32 mouse cellular contexts compared by ENCODE assay signal in the genomic region with DNA sequence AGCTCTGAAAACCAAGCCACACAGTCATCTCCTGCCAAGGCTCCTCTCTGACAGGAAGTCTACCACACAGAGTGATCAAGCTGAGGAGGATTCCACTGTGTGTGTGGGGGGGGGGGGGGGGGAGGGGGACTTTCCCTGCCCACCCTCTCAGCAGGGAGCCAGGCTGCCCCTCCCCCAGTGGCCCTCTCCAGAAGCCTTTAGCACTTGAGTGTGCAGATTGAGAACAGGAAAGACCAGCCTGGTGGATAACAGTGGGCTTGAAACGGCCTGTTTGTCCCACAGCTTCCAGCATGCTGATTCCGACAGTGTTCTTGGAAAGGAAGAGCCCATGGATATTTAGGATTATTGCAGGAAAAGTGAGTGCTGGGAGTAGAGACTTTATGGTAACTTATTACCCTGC. TPM values are rescaled to one million over a fixed set of nuclear protein-coding genes. Genes with fewer than 3 reads are reported as not detected.
A peak's percentile ranks its signal among the peaks of the same experiment; 100 is the strongest.
DNase-seq lines count a peak whose midpoint lies in the region; ATAC-seq and TF ChIP-seq lines count a peak whose summit lies in the region.
"Had no signal": no experiment of that assay in that cellular context is flagged by ENCODE, and none has a peak within 500 bp of the region (broad histone marks: within the 10 kb centered on the region; RNA-seq: fewer than 3 reads in every experiment).

No protein-coding gene starts in this region.

- DNase-seq in cerebellum, postnatal 10 days: peak; percentile 20 to 25
- DNase-seq in cerebellum, adult 2 months: no peak
- DNase-seq in lung, embryonic 14.5 days: peak; percentile 62
- no peak for DNase-seq in lung, postnatal 14 days
- DNase-seq in ZHBTc4 (ENCODE audit: low read depth, low spot score): peak; percentile 19
- DNase-seq in embryonic facial prominence, embryonic 11.5 days (ENCODE audit: low spot score): peak; percentile 21
- DNase-seq in layer of hippocampus, adult 8-10 months (ENCODE audit: low spot score in 2 of 2): no peak
- no peak for DNase-seq in heart, postnatal 10 days
- DNase-seq: adrenal gland, postnatal 10 days; cerebellum, adult 18-20 months; forebrain, postnatal 0 days; gastrocnemius, postnatal 14 days; heart, adult 11 months; kidney, adult 11 months; liver, embryonic 13.5 days; right cerebral cortex, postnatal 25 days; spleen, adult 18-20 months; thymus, postnatal 14 days had no signal

- no peaks in the 10 kb centered on the region for H3K36me3 ChIP-seq in lung, embryonic 14.5 days (ENCODE audit: insufficient read depth)
- no peaks in the 10 kb centered on the region for H3K36me3 ChIP-seq in embryonic facial prominence, embryonic 11.5 days (replicated peaks; ENCODE audit: control insufficient read depth, insufficient read depth, low read depth, low read length)
- H3K36me3 ChIP-seq: heart, embryonic 13.5 days; hindbrain, embryonic 12.5 days; limb, embryonic 12.5 days; liver, embryonic 13.5 days; midbrain, embryonic 13.5 days had no signal

- no peak overlapping the region for H3K4me2 ChIP-seq in lung, embryonic 14.5 days
- H3K4me2 ChIP-seq in embryonic facial prominence, embryonic 11.5 days (ENCODE audit: low read depth, low read length): no peak overlapping the region
- H3K4me2 ChIP-seq: heart, embryonic 13.5 days; hindbrain, embryonic 12.5 days; limb, embryonic 12.5 days; liver, embryonic 13.5 days; midbrain, embryonic 13.5 days had no signal

- no peaks in the 10 kb centered on the region for H3K9me3 ChIP-seq in lung, embryonic 14.5 days (ENCODE audit: low read depth, low read length)
- H3K9me3 ChIP-seq in embryonic facial prominence, embryonic 11.5 days (replicated peaks; ENCODE audit: control insufficient read depth, low read length): no peaks in the 10 kb centered on the region
- H3K9me3 ChIP-seq: heart, embryonic 13.5 days; hindbrain, embryonic 12.5 days; limb, embryonic 12.5 days; liver, embryonic 13.5 days; midbrain, embryonic 13.5 days had no signal

- TF ChIP-seq POLR2A in cerebellum, adult 2 months (IDR thresholded peaks at IDR 0.05; ENCODE audit: borderline replicate concordance, insufficient read depth, low read length): no peak

- 38% methylated on average over 2 of the region's 2 CpGs for WGBS in cerebellum, adult 2 months
- 25% methylated on average over 2 of the region's 2 CpGs for WGBS in lung, embryonic 14.5 days
- WGBS in embryonic facial prominence, embryonic 11.5 days: 39% methylated on average over 2 of the region's 2 CpGs

- H3K4me3 ChIP-seq in cerebellum, adult 2 months (replicated peaks; ENCODE audit: insufficient read depth, low read depth, low read length): no peak overlapping the region
- no peak overlapping the region for H3K4me3 ChIP-seq in lung, embryonic 14.5 days (ENCODE audit: low read depth, low read length)
- no peak overlapping the region for H3K4me3 ChIP-seq in embryonic facial prominence, embryonic 11.5 days (ENCODE audit: low read depth, low read length)
- H3K4me3 ChIP-seq: heart, embryonic 13.5 days; hindbrain, embryonic 12.5 days; limb, embryonic 12.5 days; liver, embryonic 13.5 days; megakaryocyte, embryonic 14.5 days; midbrain, embryonic 13.5 days had no signal

- peak; percentile 80; the same call in 1 of the 2 replicates for ATAC-seq in lung, embryonic 14.5 days (ENCODE audit: insufficient read depth)
- no peak for ATAC-seq in embryonic facial prominence, embryonic 11.5 days (replicated peaks; ENCODE audit: insufficient number of reproducible peaks, low FRiP score, low TSS enrichment, low read depth)
- ATAC-seq: forebrain, postnatal 0 days; lung, postnatal 0 days; midbrain, embryonic 13.5 days had no signal

- TF ChIP-seq CTCF in cerebellum, adult 2 months (IDR thresholded peaks at IDR 0.05; ENCODE audit: borderline replicate concordance, insufficient read depth, low read depth, low read length): no peak
- TF ChIP-seq CTCF in lung, embryonic 14.5 days (IDR thresholded peaks at IDR 0.05; ENCODE audit: low read depth): no peak

- H3K9ac ChIP-seq in lung, embryonic 14.5 days: no peak overlapping the region
- no peak overlapping the region for H3K9ac ChIP-seq in embryonic facial prominence, embryonic 11.5 days (replicated peaks; ENCODE audit: low read length)
- H3K9ac ChIP-seq: forebrain, postnatal 0 days; heart, embryonic 13.5 days; hindbrain, embryonic 12.5 days; limb, embryonic 12.5 days; liver, embryonic 13.5 days; midbrain, embryonic 13.5 days had no signal

- no peaks in the 10 kb centered on the region for H3K27me3 ChIP-seq in cerebellum, adult 2 months (ENCODE audit: control insufficient read depth, insufficient read depth, low read length)
- no peaks in the 10 kb centered on the region for H3K27me3 ChIP-seq in lung, embryonic 14.5 days (ENCODE audit: insufficient read depth, low read length)
- no peaks in the 10 kb centered on the region for H3K27me3 ChIP-seq in embryonic facial prominence, embryonic 11.5 days (ENCODE audit: control insufficient read depth, insufficient read depth, low read length)
- H3K27me3 ChIP-seq: heart, embryonic 13.5 days; hindbrain, embryonic 12.5 days; limb, embryonic 12.5 days; liver, embryonic 13.5 days; midbrain, embryonic 13.5 days had no signal

- intact Hi-C loops in heart, postnatal 10 days (cut with DNase I): no loop called here

- no peak overlapping the region for H3K27ac ChIP-seq in cerebellum, adult 2 months (ENCODE audit: insufficient read depth, low read length)
- H3K27ac ChIP-seq in lung, embryonic 14.5 days (ENCODE audit: low read depth): no peak overlapping the region
- H3K27ac ChIP-seq in embryonic facial prominence, embryonic 11.5 days (replicated peaks; ENCODE audit: low read depth, low read length): no peak overlapping the region
- H3K27ac ChIP-seq: heart, embryonic 13.5 days; hindbrain, embryonic 12.5 days; kidney, postnatal 0 days; limb, embryonic 12.5 days; liver, embryonic 13.5 days; midbrain, embryonic 13.5 days had no signal

- H3K4me1 ChIP-seq in cerebellum, adult 2 months (ENCODE audit: control insufficient read depth, insufficient read depth, low read length): no peaks in the 10 kb centered on the region
- H3K4me1 ChIP-seq in lung, embryonic 14.5 days (ENCODE audit: insufficient read depth): no peaks in the 10 kb centered on the region
- H3K4me1 ChIP-seq in embryonic facial prominence, embryonic 11.5 days (ENCODE audit: control insufficient read depth, insufficient read depth, low read length): no peaks in the 10 kb centered on the region
- H3K4me1 ChIP-seq: hindbrain, embryonic 12.5 days; liver, embryonic 13.5 days; megakaryocyte, embryonic 14.5 days; midbrain, embryonic 13.5 days had no signal

RNA-seq across cellular contexts. Expression of a gene that starts 5.3 kb away (rescaled TPM):
- polyA plus RNA-seq in cerebellum, adult 2 months (2012; rRNA removed): not detected in 2 replicates
- polyA plus RNA-seq in lung, embryonic 14.5 days (2014; fragmentation: Nextera tagmentation; extraction: Ambion mirVana): not detected in 2 replicates
- polyA plus RNA-seq in embryonic facial prominence, embryonic 11.5 days (2014; fragmentation: Nextera tagmentation; extraction: Ambion mirVana): not detected in 2 replicates
- total RNA-seq in layer of hippocampus, adult 8-10 months (2022): not detected
- total RNA-seq in heart, postnatal 10 days (2021): not detected
- total RNA-seq: adrenal gland, postnatal 10 days; common myeloid progenitor, adult 5-6 weeks; forebrain, postnatal 0 days; gastrocnemius, postnatal 14 days; heart, postnatal 25 days; layer of hippocampus, postnatal 14 days; monocyte, adult 5-6 weeks; neutrophil, adult 5-6 weeks had no signal
- polyA plus RNA-seq: forebrain, postnatal 0 days; heart, embryonic 13.5 days; hindbrain, embryonic 12.5 days; kidney, postnatal 0 days; large intestine, adult 2 months; limb, embryonic 12.5 days; liver, embryonic 13.5 days; lung, postnatal 0 days; midbrain, embryonic 13.5 days had no signal

RNA-seq across cellular contexts. Expression of a gene that starts 12.9 kb away (rescaled TPM):
- polyA plus RNA-seq in cerebellum, adult 2 months (2012; rRNA removed): 0.16 TPM in 1 of 2 replicates, not detected in the other
- polyA plus RNA-seq in lung, embryonic 14.5 days (2014; fragmentation: Nextera tagmentation; extraction: Ambion mirVana): not detected in 2 replicates
- not detected in 2 replicates for polyA plus RNA-seq in embryonic facial prominence, embryonic 11.5 days (2014; fragmentation: Nextera tagmentation; extraction: Ambion mirVana)
- not detected for total RNA-seq in layer of hippocampus, adult 8-10 months (2022)
- total RNA-seq in heart, postnatal 10 days (2021): not detected
- total RNA-seq: adrenal gland, postnatal 10 days; common myeloid progenitor, adult 5-6 weeks; forebrain, postnatal 0 days; gastrocnemius, postnatal 14 days; heart, postnatal 25 days; layer of hippocampus, postnatal 14 days; monocyte, adult 5-6 weeks; neutrophil, adult 5-6 weeks had no signal
- polyA plus RNA-seq: forebrain, postnatal 0 days; heart, embryonic 13.5 days; hindbrain, embryonic 12.5 days; kidney, postnatal 0 days; large intestine, adult 2 months; limb, embryonic 12.5 days; liver, embryonic 13.5 days; lung, postnatal 0 days; midbrain, embryonic 13.5 days; testis, adult 2 months had no signal

RNA-seq across cellular contexts. Expression of a gene that starts 16.4 kb away (rescaled TPM):
- not detected in 2 replicates for polyA plus RNA-seq in cerebellum, adult 2 months (2012; rRNA removed)
- polyA plus RNA-seq in lung, embryonic 14.5 days (2014; fragmentation: Nextera tagmentation; extraction: Ambion mirVana): not detected in 2 replicates
- not detected in 2 replicates for polyA plus RNA-seq in embryonic facial prominence, embryonic 11.5 days (2014; fragmentation: Nextera tagmentation; extraction: Ambion mirVana)
- not detected for total RNA-seq in layer of hippocampus, adult 8-10 months (2022)
- total RNA-seq in heart, postnatal 10 days (2021): not detected
- total RNA-seq: adrenal gland, postnatal 10 days; common myeloid progenitor, adult 5-6 weeks; forebrain, postnatal 0 days; gastrocnemius, postnatal 14 days; heart, postnatal 25 days; layer of hippocampus, postnatal 14 days; monocyte, adult 5-6 weeks; neutrophil, adult 5-6 weeks had no signal
- polyA plus RNA-seq: forebrain, postnatal 0 days; heart, embryonic 13.5 days; hindbrain, embryonic 12.5 days; kidney, postnatal 0 days; large intestine, adult 2 months; limb, embryonic 12.5 days; liver, embryonic 13.5 days; lung, postnatal 0 days; midbrain, embryonic 13.5 days; testis, adult 2 months had no signal

RNA-seq across cellular contexts. Expression of a gene that starts 23.4 kb away (rescaled TPM):
- not detected in 2 replicates for polyA plus RNA-seq in cerebellum, adult 2 months (2012; rRNA removed)
- not detected in 2 replicates for polyA plus RNA-seq in lung, embryonic 14.5 days (2014; fragmentation: Nextera tagmentation; extraction: Ambion mirVana)
- not detected in 2 replicates for polyA plus RNA-seq in embryonic facial prominence, embryonic 11.5 days (2014; fragmentation: Nextera tagmentation; extraction: Ambion mirVana)
- not detected for total RNA-seq in layer of hippocampus, adult 8-10 months (2022)
- total RNA-seq in heart, postnatal 10 days (2021): not detected
- total RNA-seq: adrenal gland, postnatal 10 days; common myeloid progenitor, adult 5-6 weeks; forebrain, postnatal 0 days; gastrocnemius, postnatal 14 days; heart, postnatal 25 days; layer of hippocampus, postnatal 14 days; monocyte, adult 5-6 weeks; neutrophil, adult 5-6 weeks had no signal
- polyA plus RNA-seq: forebrain, postnatal 0 days; heart, embryonic 13.5 days; hindbrain, embryonic 12.5 days; kidney, postnatal 0 days; limb, embryonic 12.5 days; liver, embryonic 13.5 days; lung, postnatal 0 days; midbrain, embryonic 13.5 days; testis, adult 2 months had no signal

RNA-seq across cellular contexts. Expression of a gene that starts 33.6 kb away (rescaled TPM):
- not detected in 2 replicates for polyA plus RNA-seq in cerebellum, adult 2 months (2012; rRNA removed)
- not detected in 2 replicates for polyA plus RNA-seq in lung, embryonic 14.5 days (2014; fragmentation: Nextera tagmentation; extraction: Ambion mirVana)
- polyA plus RNA-seq in embryonic facial prominence, embryonic 11.5 days (2014; fragmentation: Nextera tagmentation; extraction: Ambion mirVana): not detected in 2 replicates
- total RNA-seq in layer of hippocampus, adult 8-10 months (2022): not detected
- total RNA-seq in heart, postnatal 10 days (2021): not detected
- total RNA-seq: adrenal gland, postnatal 10 days; common myeloid progenitor, adult 5-6 weeks; forebrain, postnatal 0 days; gastrocnemius, postnatal 14 days; heart, postnatal 25 days; layer of hippocampus, postnatal 14 days; monocyte, adult 5-6 weeks; neutrophil, adult 5-6 weeks had no signal
- polyA plus RNA-seq: forebrain, postnatal 0 days; heart, embryonic 13.5 days; hindbrain, embryonic 12.5 days; kidney, postnatal 0 days; large intestine, adult 2 months; limb, embryonic 12.5 days; liver, embryonic 13.5 days; lung, postnatal 0 days; midbrain, embryonic 13.5 days; testis, adult 2 months had no signal

Comparison
In these comparisons a context has a peak if more than half of its experiments do, and no peak if none do; other contexts are left out.
1. DNase-seq: peak in cerebellum, postnatal 10 days (2 of 2), lung, embryonic 14.5 days (single experiment), ZHBTc4 (single experiment) and embryonic facial prominence, embryonic 11.5 days (single experiment); none in cerebellum, adult 2 months (0 of 2), lung, postnatal 14 days (single experiment), layer of hippocampus, adult 8-10 months (0 of 2) and heart, postnatal 10 days (0 of 2).